In genomic region chr17:17792578-17792977, GRCm38 (mm10) we compare ENCODE assay signal across 9 mouse cellular contexts. TPM values are rescaled to one million over a fixed set of nuclear protein-coding genes. Genes with fewer than 3 reads are reported as not detected.
DNase-seq lines count a peak whose midpoint lies in the region; ATAC-seq and TF ChIP-seq lines count a peak whose summit lies in the region.
"Had no signal": no experiment of that assay in that cellular context is flagged by ENCODE, and none has a peak within 500 bp of the region (broad histone marks: within the 10 kb centered on the region; RNA-seq: fewer than 3 reads in every experiment).

No protein-coding gene starts in this region.

- no peak overlapping the region for H3K4me2 ChIP-seq in liver, embryonic 12.5 days
- no peak overlapping the region for H3K4me2 ChIP-seq in midbrain, embryonic 15.5 days
- H3K4me2 ChIP-seq: hindbrain, embryonic 15.5 days had no signal

- no peaks in the 10 kb centered on the region for H3K4me1 ChIP-seq in liver, embryonic 12.5 days
- H3K4me1 ChIP-seq in cerebellum, adult 2 months (ENCODE audit: control insufficient read depth, insufficient read depth, low read length): peaks cover 3% of the 10 kb centered on the region; the same call in 1 of the 2 replicates
- H3K4me1 ChIP-seq in midbrain, embryonic 15.5 days: no peaks in the 10 kb centered on the region
- H3K4me1 ChIP-seq: hindbrain, embryonic 15.5 days had no signal

- H3K9me3 ChIP-seq in liver, embryonic 12.5 days (replicated peaks): no peaks in the 10 kb centered on the region
- no peaks in the 10 kb centered on the region for H3K9me3 ChIP-seq in midbrain, embryonic 15.5 days
- H3K9me3 ChIP-seq: hindbrain, embryonic 15.5 days had no signal

- ATAC-seq in liver, embryonic 12.5 days: no peak
- ATAC-seq in midbrain, embryonic 15.5 days (replicated peaks): no peak

- no peak for TF ChIP-seq CTCF in cerebellum, adult 2 months (IDR thresholded peaks at IDR 0.05; ENCODE audit: borderline replicate concordance, insufficient read depth, low read depth, low read length)

- H3K4me3 ChIP-seq in liver, embryonic 12.5 days: no peak overlapping the region
- H3K4me3 ChIP-seq in cerebellum, adult 2 months (replicated peaks; ENCODE audit: insufficient read depth, low read depth, low read length): no peak overlapping the region
- H3K4me3 ChIP-seq in midbrain, embryonic 15.5 days: no peak overlapping the region
- H3K4me3 ChIP-seq: hindbrain, embryonic 15.5 days had no signal

- peak; percentile 23 for DNase-seq in liver
- DNase-seq in cerebellum, adult 2 months: peak; percentile 57 to 74
- DNase-seq in kidney, postnatal 14 days: peak; percentile 5
- peak; percentile 35 for DNase-seq in retina, postnatal 1 day
- DNase-seq in urinary bladder, postnatal 36 days (ENCODE audit: low spot score in 2 of 2): no peak
- no peak for DNase-seq in testis, postnatal 10 days (ENCODE audit: low spot score)

- H3K36me3 ChIP-seq in liver, embryonic 12.5 days: no peaks in the 10 kb centered on the region
- no peaks in the 10 kb centered on the region for H3K36me3 ChIP-seq in midbrain, embryonic 15.5 days (replicated peaks)
- H3K36me3 ChIP-seq: hindbrain, embryonic 15.5 days had no signal

- TF ChIP-seq POLR2A in cerebellum, adult 2 months (IDR thresholded peaks at IDR 0.05; ENCODE audit: borderline replicate concordance, insufficient read depth, low read length): no peak

- H3K27ac ChIP-seq in liver, embryonic 12.5 days: no peak overlapping the region
- H3K27ac ChIP-seq in cerebellum, adult 2 months (ENCODE audit: insufficient read depth, low read length): no peak overlapping the region
- H3K27ac ChIP-seq in midbrain, embryonic 15.5 days: no peak overlapping the region
- H3K27ac ChIP-seq: hindbrain, embryonic 15.5 days had no signal

- no peak overlapping the region for H3K9ac ChIP-seq in liver, embryonic 12.5 days
- H3K9ac ChIP-seq in midbrain, embryonic 15.5 days: no peak overlapping the region
- H3K9ac ChIP-seq: hindbrain, embryonic 15.5 days had no signal

- no peaks in the 10 kb centered on the region for H3K27me3 ChIP-seq in liver, embryonic 12.5 days (replicated peaks)
- no peaks in the 10 kb centered on the region for H3K27me3 ChIP-seq in cerebellum, adult 2 months (ENCODE audit: control insufficient read depth, insufficient read depth, low read length)
- no peaks in the 10 kb centered on the region for H3K27me3 ChIP-seq in midbrain, embryonic 15.5 days (replicated peaks)
- H3K27me3 ChIP-seq: hindbrain, embryonic 15.5 days had no signal

- 41% methylated on average over 1 of the region's 1 CpGs for WGBS in liver, embryonic 12.5 days (ENCODE audit: insufficient replicate concordance)
- WGBS in cerebellum, adult 2 months: 0% methylated on average over 1 of the region's 1 CpGs
- 47% methylated on average over 1 of the region's 1 CpGs for WGBS in midbrain, embryonic 15.5 days

RNA-seq across cellular contexts. Expression of gene Spaca6, which starts 34.4 kb away (rescaled TPM):
- 5.6 and 6.4 TPM in 2 replicates for polyA plus RNA-seq in liver, embryonic 12.5 days (2016; fragmentation: Nextera tagmentation; extraction: Ambion mirVana)
- polyA plus RNA-seq in cerebellum, adult 2 months (2012; rRNA removed): 132 and 138 TPM in 2 replicates
- 30.3 and 33.3 TPM in 2 replicates for polyA plus RNA-seq in midbrain, embryonic 15.5 days (2015; fragmentation: Nextera tagmentation; extraction: Ambion mirVana)

Comparison
In these comparisons a context has a peak if more than half of its experiments do, and no peak if none do; other contexts are left out.
1. DNase-seq: peak in liver (single experiment), cerebellum, adult 2 months (2 of 2), kidney, postnatal 14 days (single experiment) and retina, postnatal 1 day (single experiment); none in urinary bladder, postnatal 36 days (0 of 2) and testis, postnatal 10 days (single experiment).